ENCODE assay signal across 9 mouse cellular contexts in genomic region chr5:119671965-119672347, GRCm38 (mm10). TPM values are rescaled to one million over a fixed set of nuclear protein-coding genes. Genes with fewer than 3 reads are reported as not detected.
A peak's percentile ranks its signal among the peaks of the same experiment; 100 is the strongest.
DNase-seq lines count a peak whose midpoint lies in the region; ATAC-seq and TF ChIP-seq lines count a peak whose summit lies in the region.
"Had no signal": no experiment of that assay in that cellular context is flagged by ENCODE, and none has a peak within 500 bp of the region (broad histone marks: within the 10 kb centered on the region; RNA-seq: fewer than 3 reads in every experiment).

No protein-coding gene starts in this region.

- WGBS in heart, embryonic 10.5 days = under 1% methylated on average over 23 of the region's 23 CpGs
- WGBS in liver, embryonic 11.5 days = under 1% methylated on average over 23 of the region's 23 CpGs
- WGBS in stomach, postnatal 0 days = 2% methylated on average over 23 of the region's 23 CpGs

- peaks cover 40% of the 10 kb centered on the region for H3K4me1 ChIP-seq in heart, embryonic 10.5 days
- H3K4me1 ChIP-seq in liver, embryonic 11.5 days (replicated peaks; ENCODE audit: control insufficient read depth, insufficient read depth, low read length) = peaks cover 10% of the 10 kb centered on the region
- H3K4me1 ChIP-seq in stomach, postnatal 0 days (replicated peaks; ENCODE audit: control insufficient read depth, insufficient read depth) = no peaks in the 10 kb centered on the region; the same call in 1 of the 2 replicates

- ATAC-seq in liver, embryonic 11.5 days (replicated peaks; ENCODE audit: low FRiP score) = no peak
- ATAC-seq in stomach, postnatal 0 days (ENCODE audit: low FRiP score, low TSS enrichment) = no peak
- ATAC-seq: Patski had no signal

- H3K27ac ChIP-seq in heart, embryonic 10.5 days = peak overlapping the region; percentile 93
- peak overlapping the region; percentile 88 for H3K27ac ChIP-seq in liver, embryonic 11.5 days (ENCODE audit: low read depth, low read length)
- H3K27ac ChIP-seq in stomach, postnatal 0 days (replicated peaks) = peak overlapping the region; percentile 73

- H3K36me3 ChIP-seq in heart, embryonic 10.5 days = peaks cover 14% of the 10 kb centered on the region; the same call in 1 of the 2 replicates
- H3K36me3 ChIP-seq in liver, embryonic 11.5 days (ENCODE audit: control insufficient read depth, insufficient read depth, low read length) = no peaks in the 10 kb centered on the region
- no peaks in the 10 kb centered on the region for H3K36me3 ChIP-seq in stomach, postnatal 0 days (ENCODE audit: control insufficient read depth, insufficient read depth, low read length)

- 0 out of 2 replicates have a peak, but pooled peaks have one; percentile 4 for TF ChIP-seq CTCF in brain, embryonic 14.5 days (IDR thresholded peaks at IDR 0.05; ENCODE audit: borderline replicate concordance, extremely low read depth, insufficient read depth, insufficient read length)
- TF ChIP-seq CTCF in stomach, postnatal 0 days (IDR thresholded peaks at IDR 0.05; ENCODE audit: low read depth) = peak; percentile 45

- peak overlapping the region; percentile 71 for H3K4me2 ChIP-seq in liver, embryonic 11.5 days
- H3K4me2 ChIP-seq in stomach, postnatal 0 days (replicated peaks; ENCODE audit: low read depth) = peak overlapping the region; percentile 53

- TF ChIP-seq POLR2A in brain, embryonic 14.5 days (IDR thresholded peaks at IDR 0.05; ENCODE audit: borderline replicate concordance, extremely low read depth, insufficient read depth, insufficient read length, poor library complexity, severe bottlenecking) = no peak

- no peak for TF ChIP-seq EP300 in stomach, postnatal 0 days (optimal IDR thresholded peaks at IDR 0.05)

- intact Hi-C loops in heart, postnatal 25 days (cut with DNase I) = loop anchor here (2.0 to 10.0 kb wide), 4 partner anchors 267 to 795 kb away; no protein-coding TSS in a partner anchor
- intact Hi-C loops in heart, postnatal 10 days (cut with DNase I) = loop anchor here (2.0 to 10.0 kb wide), 5 partner anchors 13 to 1107 kb away; partner anchors contain the start of gene Med13l

- peaks cover 70% of the 10 kb centered on the region for H3K27me3 ChIP-seq in heart, embryonic 10.5 days (ENCODE audit: insufficient read depth, poor library complexity, severe bottlenecking)
- peaks cover 93% of the 10 kb centered on the region for H3K27me3 ChIP-seq in liver, embryonic 11.5 days (replicated peaks; ENCODE audit: control insufficient read depth, insufficient read depth, low read length)
- H3K27me3 ChIP-seq in stomach, postnatal 0 days (ENCODE audit: control insufficient read depth, insufficient read depth, low read length) = peaks cover 19% of the 10 kb centered on the region; the same call in 1 of the 2 replicates

- peak overlapping the region; percentile 62 for H3K9ac ChIP-seq in liver, embryonic 11.5 days (ENCODE audit: low read depth, low read length)
- peak overlapping the region; percentile 58 for H3K9ac ChIP-seq in stomach, postnatal 0 days (ENCODE audit: low read length)

- no peak for DNase-seq in heart, embryonic 10.5 days (ENCODE audit: low spot score)
- no peak for DNase-seq in heart, postnatal 25 days (ENCODE audit: low spot score)
- peak; percentile 44 for DNase-seq in brain, embryonic 14.5 days (ENCODE audit: low read depth)
- peak; percentile 50 to 57 for DNase-seq in heart, postnatal 10 days
- DNase-seq in liver, embryonic 11.5 days (ENCODE audit: low spot score) = no peak
- no peak for DNase-seq in stomach, postnatal 0 days (ENCODE audit: low spot score)
- no peak for DNase-seq in spleen, postnatal 14 days (ENCODE audit: low spot score in 2 of 2)
- DNase-seq in gastrocnemius, adult 18-20 months (ENCODE audit: low spot score) = no peak

- no peaks in the 10 kb centered on the region for H3K9me3 ChIP-seq in heart, embryonic 10.5 days
- no peaks in the 10 kb centered on the region for H3K9me3 ChIP-seq in liver, embryonic 11.5 days (ENCODE audit: control insufficient read depth, low read length)
- H3K9me3 ChIP-seq in stomach, postnatal 0 days (ENCODE audit: control insufficient read depth, low read length) = no peaks in the 10 kb centered on the region

- peak overlapping the region; percentile 69 for H3K4me3 ChIP-seq in heart, embryonic 10.5 days
- H3K4me3 ChIP-seq in liver, embryonic 11.5 days (ENCODE audit: low read depth, low read length) = peak overlapping the region; percentile 55
- H3K4me3 ChIP-seq in stomach, postnatal 0 days (ENCODE audit: low read depth, low read length) = peak overlapping the region; percentile 40

RNA-seq across cellular contexts. Expression of gene Tbx3, which starts 1.5 kb away (rescaled TPM):
- 17.0 and 41.7 TPM in 2 replicates for polyA plus RNA-seq in heart, embryonic 10.5 days (2016; fragmentation: Nextera tagmentation; extraction: Ambion mirVana)
- 10 to 100 TPM in 1 of 2 experiments, 1 to 10 TPM in 1; 9.3 to 13.2 TPM for total RNA-seq in heart, postnatal 25 days (2021)
- polyA plus RNA-seq in brain, embryonic 14.5 days (2012; rRNA removed) = 1.0 and 3.0 TPM in 2 replicates
- total RNA-seq in heart, postnatal 10 days (2021) = 10 to 100 TPM; 18.8 to 20.4 TPM
- polyA plus RNA-seq in liver, embryonic 11.5 days (2014; fragmentation: Nextera tagmentation; extraction: Ambion mirVana) = 23.3 and 25.9 TPM in 2 replicates
- 6.8 and 7.5 TPM in 2 replicates for polyA plus RNA-seq in stomach, postnatal 0 days (2015; fragmentation: Nextera tagmentation; extraction: Ambion mirVana)
- 1 to 10 TPM; 4.5 to 8.7 TPM for total RNA-seq in gastrocnemius, adult 18-20 months (2021)
- polyA plus RNA-seq: Patski had no signal

Comparison
In these comparisons a context has a peak if more than half of its experiments do, and no peak if none do; other contexts are left out.
1. DNase-seq: peak in brain, embryonic 14.5 days (single experiment) and heart, postnatal 10 days (2 of 2); none in heart, embryonic 10.5 days (single experiment), heart, postnatal 25 days (single experiment), liver, embryonic 11.5 days (single experiment), stomach, postnatal 0 days (single experiment), spleen, postnatal 14 days (0 of 2) and gastrocnemius, adult 18-20 months (single experiment).
2. Peak in every context shown above with its lines, with median percentiles within 50 percentile points of each other: H3K27ac ChIP-seq and H3K4me3 ChIP-seq.